Mouse (Mus musculus) kidney, adult 2 months (tissue): Measurements from ENCODE around the gene Clpsl2. TPM values are rescaled to one million over a fixed set of nuclear protein-coding genes. Genes with fewer than 3 reads are reported as not detected.

ENCODE experiments used
- DNase-seq: peaks from one replicate; pipeline ENCODE4 v3.0.0; 2021
- H3K27ac ChIP-seq: fragments of 200-500 bp; 2 replicates; pipeline ENCODE4 v1.5.1; 2012; ENCODE audit warnings: low read depth, low read length, control low read depth, inconsistent platforms; ENCODE audit not compliant: insufficient read depth
- H3K27me3 ChIP-seq: fragments of 200-500 bp; replicated peaks from 2 replicates; pipeline ENCODE4 v1.6.1; 2012; ENCODE audit warnings: mild to moderate bottlenecking, moderate library complexity, low read length, inconsistent platforms; ENCODE audit not compliant: control insufficient read depth, insufficient read depth
- H3K36me3 ChIP-seq: fragments of 200-500 bp; 2 replicates; pipeline ENCODE4 v1.6.1; 2012; ENCODE audit warnings: mild to moderate bottlenecking, moderate library complexity, low read length, inconsistent platforms; ENCODE audit not compliant: control insufficient read depth, insufficient read depth
- H3K4me1 ChIP-seq: fragments of 200-500 bp; 2 replicates; pipeline ENCODE4 v1.6.1; 2011; ENCODE audit warnings: low read length; ENCODE audit not compliant: control insufficient read depth, insufficient read depth
- H3K4me3 ChIP-seq: fragments of 200-500 bp; 2 replicates; pipeline ENCODE4 v1.5.1; 2011; ENCODE audit warnings: mild to moderate bottlenecking, low read depth, low read length, control low read depth; ENCODE audit not compliant: insufficient read depth
- CTCF ChIP-seq: fragments of 200-500 bp; conservative IDR thresholded peaks from 2 replicates; pipeline ENCODE4 v1.5.1; 2011; ENCODE audit warnings: low read depth, mild to moderate bottlenecking, control low read depth, low read length, moderate library complexity, mixed read lengths; ENCODE audit not compliant: insufficient read depth, insufficient read length
- POLR2A ChIP-seq: fragments of 200-500 bp; IDR thresholded peaks from one replicate; pipeline ENCODE4 v1.6.1; 2011; ENCODE audit warnings: low read depth, low read length, control low read depth
- WGBS: fragments of 180-500 bp; shearing (Covaris S2); methylation state at CpG from one replicate; pipeline ENCODE4 v1.1.7; 2018; 5-methylcytosine and 5-hydroxymethylcytosine counted together
- polyA plus RNA-seq: library from polyadenylated mRNA; depleted of rRNA; stranded (reverse); fragments of >200 nt; gene quantifications from 2 replicates; pipeline ENCODE4 v1.2.3, GENCODE M21; 2012; rRNA removed

Gene Clpsl2
- not detected in 2 replicates for polyA plus RNA-seq

DNA sequence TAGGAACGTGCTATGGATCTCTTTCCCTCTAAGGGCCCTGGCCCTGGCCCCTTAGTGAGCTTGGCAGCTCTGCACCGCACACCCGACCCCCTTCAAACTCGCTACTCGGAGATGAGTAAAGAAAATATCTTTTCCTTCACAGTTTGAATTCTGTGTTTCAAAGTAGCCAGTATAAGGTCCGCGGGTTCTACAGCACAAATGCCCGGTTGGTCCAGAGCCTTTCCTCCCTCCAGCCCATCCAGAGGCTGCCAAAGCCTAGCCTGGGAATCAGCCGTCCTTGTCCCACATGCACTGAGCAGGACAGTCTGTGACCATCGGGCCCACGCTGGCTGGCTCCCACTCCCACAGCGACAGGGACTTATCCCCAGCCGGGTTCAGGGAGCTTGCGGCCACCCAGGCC, at the start of gene Clpsl2:
Gene Clpsl2 (plus strand): TSS at position 301 of the 400 bp plus-strand sequence.
- no peak within 1 kb of the TSS for H3K27ac ChIP-seq
- no peaks in the 10 kb centered on the region for H3K4me1 ChIP-seq
- TF ChIP-seq POLR2A (no peak), CTCF (no peak)
- H3K4me3 ChIP-seq = no peak within 1 kb of the TSS
- 78% methylated on average over 14 of the region's 14 CpGs for WGBS
- DNase-seq = no peak
- no peaks in the 10 kb centered on the region for H3K27me3 ChIP-seq
- H3K36me3 ChIP-seq = no peaks in the 10 kb centered on the region

DNA sequence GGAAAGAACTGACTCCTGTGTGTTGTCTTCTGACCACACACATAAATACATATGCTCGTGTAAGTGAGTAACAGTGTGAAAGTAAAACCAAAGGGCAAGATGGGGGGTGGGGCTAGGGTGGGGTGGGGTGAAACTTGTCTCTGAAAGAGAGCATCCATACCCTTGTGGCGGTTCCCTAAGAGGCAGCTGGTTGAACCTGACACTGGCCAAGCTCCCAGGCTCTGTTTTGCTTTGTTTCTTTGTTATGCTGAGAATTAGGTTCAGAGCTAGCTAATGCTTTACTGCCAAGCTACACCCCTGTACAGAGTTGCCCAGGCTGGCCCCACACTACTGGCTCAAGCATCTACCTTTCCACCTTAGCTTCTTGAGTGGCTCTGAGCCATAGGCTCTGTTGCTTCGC, 48.7 kb upstream of the Clpsl2 start:
- no peak for DNase-seq
- Histone ChIP-seq H3K36me3 (no peaks in the 10 kb centered on the region), H3K27ac (no peak overlapping the region), H3K4me1 (no peaks in the 10 kb centered on the region; the same call in 1 of the 2 replicates), H3K4me3 (no peak overlapping the region), H3K27me3 (no peaks in the 10 kb centered on the region)
- TF ChIP-seq CTCF (no peak), POLR2A (no peak)
- 96% methylated on average over 3 of the region's 3 CpGs for WGBS

DNA sequence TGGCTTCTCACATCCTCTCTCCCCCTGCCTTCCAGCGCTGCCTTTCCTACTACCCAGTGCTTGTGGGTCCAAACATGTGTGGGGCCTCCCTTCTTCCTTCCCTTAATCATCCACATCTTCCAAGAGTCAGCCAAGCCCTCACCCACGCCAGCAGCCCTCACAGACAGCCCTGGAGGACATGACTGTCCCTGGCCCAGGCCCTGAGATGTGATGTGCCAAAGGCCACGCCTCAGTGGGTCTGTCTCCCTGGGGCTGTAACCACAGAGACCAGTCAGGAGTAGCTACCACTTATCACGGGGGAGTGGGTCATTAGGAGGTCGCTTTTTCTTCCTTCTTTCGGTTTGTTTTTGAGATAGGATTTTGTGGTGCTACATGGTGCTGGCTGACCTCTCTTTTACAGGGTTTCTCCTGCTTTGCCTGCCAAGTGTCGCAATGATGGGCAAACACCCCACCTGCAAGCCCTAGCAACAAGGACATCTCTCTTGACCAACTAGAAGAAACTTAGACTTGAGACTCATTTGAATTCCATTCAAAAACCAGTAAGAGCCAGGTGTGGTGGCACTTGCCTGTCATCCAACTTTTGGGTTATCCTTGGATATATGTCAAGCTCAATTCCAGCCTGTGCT, 46.9 kb upstream of the Clpsl2 start:
- no peaks in the 10 kb centered on the region for H3K4me1 ChIP-seq
- no peak overlapping the region for H3K4me3 ChIP-seq
- DNase-seq = no peak
- no peaks in the 10 kb centered on the region for H3K27me3 ChIP-seq
- TF ChIP-seq CTCF (no peak), POLR2A (no peak)
- no peaks in the 10 kb centered on the region for H3K36me3 ChIP-seq
- no peak overlapping the region for H3K27ac ChIP-seq
- WGBS = 49% methylated on average over 7 of the region's 7 CpGs

DNA sequence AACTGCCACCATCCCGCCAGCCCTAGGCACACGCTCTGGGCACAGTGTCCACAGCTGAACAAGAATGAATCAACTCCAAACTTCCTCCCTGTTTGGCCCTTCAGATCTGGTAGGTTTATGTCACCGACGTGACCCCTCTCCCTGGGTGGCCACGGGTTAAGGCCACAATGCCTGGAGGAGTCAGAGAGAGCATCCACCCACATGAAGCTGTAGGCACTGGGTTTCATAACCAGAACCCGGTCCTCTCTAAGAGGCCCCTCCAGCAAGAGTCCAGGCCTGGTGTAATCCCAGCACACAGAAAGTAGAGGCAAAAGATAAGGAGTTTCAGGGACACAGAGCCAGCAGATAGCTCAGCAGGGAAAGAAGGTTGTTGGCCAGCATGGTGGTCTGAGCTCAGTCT, 45.0 kb upstream of the Clpsl2 start:
- Histone ChIP-seq H3K27ac (no peak overlapping the region), H3K4me3 (no peak overlapping the region), H3K27me3 (no peaks in the 10 kb centered on the region), H3K4me1 (no peaks in the 10 kb centered on the region), H3K36me3 (no peaks in the 10 kb centered on the region)
- 72% methylated on average over 6 of the region's 6 CpGs for WGBS
- TF ChIP-seq CTCF = no peak
- no peak for TF ChIP-seq POLR2A
- no peak for DNase-seq

DNA sequence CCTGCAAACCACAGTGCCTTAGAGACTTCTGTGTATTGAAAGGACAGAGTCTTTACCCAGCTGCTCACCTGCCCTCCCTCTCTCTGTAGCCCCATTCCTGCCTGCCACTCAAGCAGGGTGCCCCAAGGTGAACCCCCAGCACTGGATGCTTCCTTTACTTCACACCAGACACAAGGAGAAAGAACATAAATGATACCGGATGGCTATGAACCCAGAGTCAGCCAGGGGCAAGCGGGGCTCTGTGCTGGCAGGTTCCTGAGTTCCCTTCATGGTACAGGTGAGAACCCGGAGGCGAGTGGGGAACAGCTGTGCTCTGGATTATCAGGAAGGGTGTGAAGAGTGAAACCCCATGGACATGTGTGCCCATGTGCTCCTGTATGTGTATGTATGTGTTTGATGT, 43.6 kb upstream of the Clpsl2 start:
- no peak for DNase-seq
- Histone ChIP-seq H3K27ac (no peak overlapping the region), H3K4me1 (no peaks in the 10 kb centered on the region), H3K36me3 (no peaks in the 10 kb centered on the region), H3K4me3 (no peak overlapping the region), H3K27me3 (no peaks in the 10 kb centered on the region)
- WGBS = 91% methylated on average over 4 of the region's 4 CpGs
- TF ChIP-seq CTCF = no peak
- TF ChIP-seq POLR2A = no peak

DNA sequence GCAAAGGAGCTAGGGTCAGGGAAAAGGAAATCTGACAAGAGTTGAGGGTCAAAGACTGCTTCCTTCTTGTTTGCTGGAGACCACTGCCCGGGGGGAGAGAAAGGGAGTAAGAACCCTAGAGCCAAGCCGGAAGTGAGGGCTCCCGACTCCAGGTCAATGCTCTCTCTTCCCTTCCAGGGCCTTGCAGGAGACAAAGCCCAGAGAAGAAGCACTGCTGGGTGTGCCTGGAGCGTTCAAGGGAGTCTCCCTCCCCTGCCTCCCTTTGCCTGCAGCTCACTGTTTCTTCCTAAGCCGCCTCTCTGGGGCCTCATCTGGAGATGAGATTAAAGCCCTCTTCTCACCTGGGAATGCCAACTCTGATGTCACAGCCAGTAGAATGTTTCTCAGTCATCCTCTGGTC, 42.3 kb upstream of the Clpsl2 start:
- Histone ChIP-seq H3K36me3 (no peaks in the 10 kb centered on the region), H3K4me3 (no peak overlapping the region), H3K4me1 (peaks cover 4% of the 10 kb centered on the region), H3K27me3 (no peaks in the 10 kb centered on the region), H3K27ac (no peak overlapping the region)
- DNase-seq = no peak
- TF ChIP-seq CTCF = no peak
- no peak for TF ChIP-seq POLR2A
- WGBS = 52% methylated on average over 5 of the region's 5 CpGs

DNA sequence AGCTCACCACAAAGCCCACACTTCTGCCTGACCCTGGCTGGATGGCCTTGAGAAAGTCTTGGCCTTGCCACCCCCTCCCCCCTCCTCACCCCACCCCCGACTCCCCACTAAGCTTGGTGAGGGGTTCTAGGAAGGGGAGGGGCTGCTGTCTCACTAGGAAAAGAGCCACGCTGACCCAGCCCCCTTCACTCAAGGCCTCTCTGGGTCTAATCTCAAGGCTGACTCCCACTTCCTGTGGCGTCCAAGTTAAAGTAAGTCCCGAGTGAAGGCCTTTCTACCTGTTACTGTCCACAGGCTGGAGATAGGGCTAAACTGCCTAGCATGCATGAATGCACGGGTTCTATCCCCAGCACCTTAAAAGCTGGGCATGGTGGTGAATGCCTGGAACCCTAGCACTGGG, 41.7 kb upstream of the Clpsl2 start:
- Histone ChIP-seq H3K4me3 (no peak overlapping the region), H3K36me3 (no peaks in the 10 kb centered on the region), H3K27me3 (no peaks in the 10 kb centered on the region), H3K4me1 (peaks cover 9% of the 10 kb centered on the region), H3K27ac (no peak overlapping the region)
- no peak for DNase-seq
- no peak for TF ChIP-seq POLR2A
- no peak for TF ChIP-seq CTCF
- 68% methylated on average over 5 of the region's 5 CpGs for whole genome bisulfite sequencing
